Mouse (Mus musculus) neural tube, embryonic 12.5 days (tissue): ENCODE results near the gene Oosp1. TPM values are rescaled to one million over a fixed set of nuclear protein-coding genes. Genes with fewer than 3 reads are reported as not detected.

Experiments
- ATAC-seq: fragments of 200-750 bp; cut with Nextera tagmentation; 2 replicates; pipeline ENCODE4 v1.8.0; 2017; ENCODE audit warnings: low read depth, mild to moderate bottlenecking, moderate TSS enrichment, moderate library complexity; ENCODE audit not compliant: low FRiP score
- H3K27ac ChIP-seq: fragments of 300-500 bp; sonication (generic); 2 replicates; pipeline ENCODE4 v1.5.1; 2016
- H3K27me3 ChIP-seq: fragments of 300-500 bp; sonication (generic); replicated peaks from 2 replicates; pipeline ENCODE4 v1.6.1; 2016; ENCODE audit warnings: mild to moderate bottlenecking
- H3K36me3 ChIP-seq: fragments of 300-500 bp; sonication (generic); 2 replicates; pipeline ENCODE4 v1.6.1; 2016; ENCODE audit warnings: mild to moderate bottlenecking
- H3K4me1 ChIP-seq: fragments of 300-500 bp; sonication (generic); 2 replicates; pipeline ENCODE4 v1.6.1; 2016
- H3K4me2 ChIP-seq: fragments of 300-500 bp; sonication (generic); replicated peaks from 2 replicates; pipeline ENCODE4 v1.6.1; 2016; ENCODE audit warnings: mild to moderate bottlenecking
- H3K4me3 ChIP-seq: fragments of 300-500 bp; sonication (generic); 2 replicates; pipeline ENCODE4 v1.5.1; 2016
- H3K9ac ChIP-seq: fragments of 300-500 bp; sonication (generic); 2 replicates; pipeline ENCODE4 v1.6.1; 2016; ENCODE audit warnings: mild to moderate bottlenecking
- H3K9me3 ChIP-seq: fragments of 300-500 bp; sonication (generic); 2 replicates; pipeline ENCODE4 v1.6.1; 2016; ENCODE audit warnings: mild to moderate bottlenecking
- WGBS: fragments of 180-500 bp; shearing (Covaris S2); methylation state at CpG from one replicate; pipeline ENCODE4 v1.1.7; 2016; 5-methylcytosine and 5-hydroxymethylcytosine counted together
- polyA plus RNA-seq: library from polyadenylated mRNA; unstranded; fragments of >200 nt; fragmentation: Nextera tagmentation; extraction: Ambion mirVana; gene quantifications from 2 replicates; pipeline ENCODE4 v1.2.1, GENCODE M21; 2016

The Oosp1 gene
- not detected in 2 replicates for polyA plus RNA-seq

DNA sequence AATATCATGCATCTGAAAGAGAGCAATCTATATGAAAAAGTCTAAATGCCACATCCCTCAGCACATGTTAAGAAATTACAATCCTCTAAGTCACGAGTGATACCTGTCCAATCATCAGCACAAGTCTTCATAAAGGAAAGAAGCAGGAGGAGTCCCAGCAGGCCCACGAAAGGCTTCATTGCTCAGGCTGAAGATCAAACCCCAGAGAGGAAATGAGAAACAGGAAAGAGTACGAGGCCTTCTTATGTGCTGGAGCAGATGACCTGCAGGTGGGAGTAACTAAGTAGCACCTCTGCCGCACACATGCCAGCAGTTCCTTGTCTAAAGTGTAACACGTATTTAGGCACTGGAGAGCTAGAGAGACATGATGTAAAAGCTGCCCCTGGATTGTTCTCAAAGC lies at the start of gene Oosp1:
Gene Oosp1, minus strand, starts transcription at position 312 of the 400 bp plus-strand sequence.
- 67% methylated on average over 5 of the region's 5 CpGs for WGBS
- Histone ChIP-seq H3K9me3 (no peaks in the 10 kb centered on the region), H3K4me2 (no peak within 1 kb of the TSS), H3K27ac (no peak within 1 kb of the TSS), H3K9ac (no peak within 1 kb of the TSS), H3K36me3 (no peaks in the 10 kb centered on the region), H3K4me1 (no peaks in the 10 kb centered on the region), H3K4me3 (no peak within 1 kb of the TSS), H3K27me3 (no peaks in the 10 kb centered on the region)
- ATAC-seq, result no peak

DNA sequence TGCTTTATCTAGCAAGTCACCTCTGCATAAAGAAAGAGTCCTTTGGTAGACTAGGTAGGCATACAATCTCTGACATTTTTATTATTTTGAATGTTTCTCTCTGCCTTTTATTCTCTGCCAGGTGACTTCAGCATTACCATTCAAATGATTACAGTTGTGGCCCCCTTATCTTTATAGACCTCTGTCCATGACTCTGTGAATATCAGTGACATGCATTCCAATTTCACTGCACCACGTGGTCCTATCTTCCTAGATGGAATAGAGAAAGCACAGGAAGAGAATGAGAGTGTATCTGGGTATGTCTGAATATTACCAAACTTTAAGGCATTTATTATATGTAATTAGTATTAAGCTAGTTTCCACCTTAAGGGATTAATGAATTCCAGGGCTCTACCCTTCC lies 45.5 kb upstream of the Oosp1 start:
- 57% methylated on average over 1 of the region's 1 CpGs for WGBS
- no peaks in the 10 kb centered on the region for H3K27me3 ChIP-seq
- H3K9ac ChIP-seq, result no peak overlapping the region
- H3K9me3 ChIP-seq, result no peaks in the 10 kb centered on the region
- no peaks in the 10 kb centered on the region for H3K4me1 ChIP-seq
- no peak overlapping the region for H3K4me2 ChIP-seq
- no peaks in the 10 kb centered on the region for H3K36me3 ChIP-seq
- H3K27ac ChIP-seq, result no peak overlapping the region
- ATAC-seq, result no peak
- H3K4me3 ChIP-seq, result no peak overlapping the region

DNA sequence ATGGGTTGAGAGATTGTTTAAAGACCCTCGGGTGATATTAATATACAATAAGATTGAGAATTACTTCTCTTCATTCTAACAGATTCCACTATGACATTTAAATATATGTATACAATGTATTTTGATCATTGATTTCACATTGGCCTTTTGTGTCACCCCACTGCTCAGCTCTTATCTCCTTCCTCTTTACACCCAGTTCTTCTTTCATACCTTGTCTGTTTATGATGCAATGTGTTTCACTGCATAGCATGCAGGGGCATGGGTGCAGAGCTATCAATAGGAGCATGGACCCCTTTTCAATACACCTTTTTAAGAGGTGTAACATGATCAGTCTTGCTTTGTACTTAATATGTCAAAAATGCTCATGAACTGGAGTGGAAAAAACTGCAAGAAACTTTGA lies 39.3 kb upstream of the Oosp1 start:
- H3K9ac ChIP-seq, result no peak overlapping the region

DNA sequence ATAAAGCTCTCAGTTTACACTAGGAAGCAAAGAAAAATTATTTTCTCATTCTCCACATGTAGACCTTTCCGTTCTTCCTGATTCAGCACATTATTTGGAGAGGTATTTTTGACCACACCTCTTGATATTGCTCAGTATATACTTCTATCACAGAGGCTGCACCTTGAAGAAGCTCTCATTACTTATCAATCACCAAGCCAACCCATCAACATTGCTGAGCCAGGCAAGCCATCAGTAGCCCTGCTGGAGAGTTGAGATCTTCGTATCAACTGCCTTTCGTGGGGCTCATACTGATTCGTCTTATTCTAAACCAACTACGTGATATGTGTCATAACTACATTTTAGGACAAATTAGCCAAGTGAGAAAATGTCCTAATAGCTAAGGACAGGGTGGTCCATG lies 36.4 kb upstream of the Oosp1 start:
- H3K9me3 ChIP-seq, result no peaks in the 10 kb centered on the region
- no peak overlapping the region for H3K4me2 ChIP-seq
- H3K27ac ChIP-seq, result no peak overlapping the region
- no peak for ATAC-seq
- no peak overlapping the region for H3K4me3 ChIP-seq
- no peaks in the 10 kb centered on the region for H3K4me1 ChIP-seq
- H3K9ac ChIP-seq, result no peak overlapping the region
- 88% methylated on average over 5 of the region's 5 CpGs for WGBS
- no peaks in the 10 kb centered on the region for H3K27me3 ChIP-seq
- no peaks in the 10 kb centered on the region for H3K36me3 ChIP-seq

More for the DNA sequence above, 39.3 kb upstream of the Oosp1 start:
- Histone ChIP-seq H3K9me3 (no peaks in the 10 kb centered on the region), H3K4me2 (no peak overlapping the region), H3K27me3 (no peaks in the 10 kb centered on the region), H3K36me3 (no peaks in the 10 kb centered on the region), H3K4me1 (no peaks in the 10 kb centered on the region), H3K4me3 (no peak overlapping the region), H3K27ac (no peak overlapping the region)
- WGBS, result 87% methylated on average over 1 of the region's 1 CpGs
- no peak for ATAC-seq

DNA sequence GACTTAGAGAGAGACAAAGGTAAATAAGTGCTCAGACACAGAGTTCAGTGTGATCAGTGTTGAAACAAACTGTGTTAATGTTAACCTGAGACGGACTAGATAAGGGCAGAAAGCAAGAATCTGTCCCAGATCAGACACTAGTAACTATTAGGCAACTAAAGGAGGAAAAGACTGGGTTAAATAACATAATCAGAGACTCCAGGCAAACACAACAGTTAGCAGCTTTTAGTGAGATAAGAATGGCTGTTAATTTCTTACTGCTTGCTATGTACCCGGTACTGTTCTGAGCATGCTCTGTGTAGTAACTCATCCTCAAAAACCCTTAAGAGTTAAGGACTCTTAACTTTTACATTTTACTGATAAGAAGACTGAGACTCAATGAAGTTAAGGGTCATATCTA lies 35.0 kb upstream of the Oosp1 start:
- Histone ChIP-seq H3K9me3 (no peaks in the 10 kb centered on the region), H3K4me3 (no peak overlapping the region), H3K27ac (no peak overlapping the region), H3K9ac (no peak overlapping the region), H3K4me2 (no peak overlapping the region), H3K27me3 (no peaks in the 10 kb centered on the region), H3K4me1 (no peaks in the 10 kb centered on the region), H3K36me3 (no peaks in the 10 kb centered on the region)
- ATAC-seq, result no peak
- 89% methylated on average over 2 of the region's 2 CpGs for WGBS

DNA sequence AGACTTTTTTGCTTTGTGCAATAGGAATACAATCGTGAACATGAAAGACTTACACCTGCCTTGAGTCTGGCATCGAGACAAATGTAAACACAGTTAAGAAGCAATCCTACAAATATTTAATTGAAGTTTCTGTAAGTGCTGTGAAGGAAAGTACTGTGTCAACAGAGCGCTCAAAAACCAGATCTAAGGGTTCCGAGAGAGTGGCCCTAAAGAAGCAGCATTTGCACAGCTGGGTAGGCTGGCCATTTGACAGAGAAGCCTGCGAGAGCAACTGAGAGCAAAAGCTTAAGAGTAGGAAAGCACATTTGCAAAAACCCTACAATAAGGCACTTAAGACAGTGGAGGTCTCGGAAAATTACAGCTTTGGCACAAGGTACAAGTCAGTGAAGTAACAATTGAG lies 33.3 kb upstream of the Oosp1 start:
- no peaks in the 10 kb centered on the region for H3K27me3 ChIP-seq
- WGBS, result 82% methylated on average over 6 of the region's 6 CpGs

DNA sequence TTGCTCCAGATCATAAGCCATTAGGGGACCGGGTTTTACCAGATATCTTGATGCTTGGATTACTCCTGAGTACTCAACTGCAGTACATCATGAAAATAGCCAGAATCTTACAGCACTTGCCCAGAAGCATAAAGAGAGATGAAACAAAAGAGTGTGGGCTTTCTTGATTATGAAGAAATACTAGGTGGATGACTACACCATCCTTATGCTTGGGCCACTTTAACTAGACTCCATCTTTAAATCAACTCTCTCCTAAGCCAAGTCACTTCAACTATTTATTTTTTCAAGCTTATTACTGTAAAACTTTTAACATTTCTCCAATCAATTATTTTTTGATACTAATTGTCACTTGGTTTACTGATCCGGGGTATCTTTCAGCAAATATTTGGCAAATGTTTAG lies 32.9 kb upstream of the Oosp1 start:
- no peaks in the 10 kb centered on the region for H3K27me3 ChIP-seq
- H3K4me3 ChIP-seq, result no peak overlapping the region
- H3K9ac ChIP-seq, result no peak overlapping the region
- no peaks in the 10 kb centered on the region for H3K9me3 ChIP-seq
- no peak overlapping the region for H3K27ac ChIP-seq
- 92% methylated on average over 2 of the region's 2 CpGs for WGBS
- no peaks in the 10 kb centered on the region for H3K4me1 ChIP-seq
- H3K4me2 ChIP-seq, result no peak overlapping the region
- ATAC-seq, result no peak
- H3K36me3 ChIP-seq, result no peaks in the 10 kb centered on the region

More for the DNA sequence above, 33.3 kb upstream of the Oosp1 start:
- Histone ChIP-seq H3K4me1 (no peaks in the 10 kb centered on the region), H3K9ac (no peak overlapping the region), H3K27ac (no peak overlapping the region), H3K4me2 (no peak overlapping the region), H3K9me3 (no peaks in the 10 kb centered on the region), H3K4me3 (no peak overlapping the region), H3K36me3 (no peaks in the 10 kb centered on the region)
- ATAC-seq, result no peak

DNA sequence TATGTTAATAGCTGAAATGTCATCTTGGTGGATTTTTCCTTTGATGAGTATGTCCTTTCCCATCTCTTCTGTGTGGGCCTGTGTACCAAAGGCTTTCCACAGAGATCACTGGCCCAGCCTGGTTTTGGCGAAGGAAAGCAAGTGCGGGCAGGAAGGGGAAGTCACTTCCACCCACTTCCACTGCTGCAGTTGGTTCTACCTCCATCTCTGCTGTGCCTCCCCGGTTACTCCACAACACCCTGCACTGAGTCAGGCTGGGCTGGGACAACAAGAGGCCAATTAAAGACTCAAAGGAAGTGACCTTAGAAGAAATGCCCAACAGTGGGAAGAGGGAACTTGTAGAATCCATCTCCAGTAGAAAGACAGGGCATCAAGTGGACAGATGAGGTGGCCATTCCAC lies 29.1 kb upstream of the Oosp1 start:
- Histone ChIP-seq H3K9ac (no peak overlapping the region), H3K4me1 (no peaks in the 10 kb centered on the region), H3K4me2 (no peak overlapping the region), H3K27me3 (no peaks in the 10 kb centered on the region), H3K27ac (no peak overlapping the region), H3K4me3 (no peak overlapping the region), H3K9me3 (no peaks in the 10 kb centered on the region), H3K36me3 (no peaks in the 10 kb centered on the region)
- 91% methylated on average over 3 of the region's 3 CpGs for WGBS
- no peak for ATAC-seq

DNA sequence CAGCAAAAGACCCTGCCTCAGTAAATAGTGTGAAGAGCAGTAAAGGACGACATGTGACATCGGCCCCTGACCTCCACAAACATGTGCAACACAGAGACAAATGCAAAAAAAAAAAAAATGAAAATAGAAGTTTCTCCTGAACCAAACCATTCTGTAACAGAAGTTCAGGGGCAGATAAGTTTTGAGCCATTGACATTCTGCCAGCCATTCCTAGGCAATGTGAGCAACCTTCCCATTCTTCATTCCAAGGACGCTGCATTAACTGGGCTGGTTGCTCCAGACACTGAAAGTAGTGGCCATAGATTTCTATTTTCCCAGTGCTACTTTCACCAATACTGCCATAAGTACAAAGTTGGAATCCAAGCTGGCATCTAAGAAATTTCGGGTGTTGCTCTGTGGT lies 21.5 kb upstream of the Oosp1 start:
- H3K36me3 ChIP-seq, result no peaks in the 10 kb centered on the region
- no peak overlapping the region for H3K4me2 ChIP-seq
- ATAC-seq, result no peak
- no peaks in the 10 kb centered on the region for H3K9me3 ChIP-seq
- H3K4me3 ChIP-seq, result no peak overlapping the region
- 83% methylated on average over 4 of the region's 4 CpGs for WGBS
- no peak overlapping the region for H3K27ac ChIP-seq
- H3K4me1 ChIP-seq, result no peaks in the 10 kb centered on the region
- H3K9ac ChIP-seq, result no peak overlapping the region
- H3K27me3 ChIP-seq, result no peaks in the 10 kb centered on the region

DNA sequence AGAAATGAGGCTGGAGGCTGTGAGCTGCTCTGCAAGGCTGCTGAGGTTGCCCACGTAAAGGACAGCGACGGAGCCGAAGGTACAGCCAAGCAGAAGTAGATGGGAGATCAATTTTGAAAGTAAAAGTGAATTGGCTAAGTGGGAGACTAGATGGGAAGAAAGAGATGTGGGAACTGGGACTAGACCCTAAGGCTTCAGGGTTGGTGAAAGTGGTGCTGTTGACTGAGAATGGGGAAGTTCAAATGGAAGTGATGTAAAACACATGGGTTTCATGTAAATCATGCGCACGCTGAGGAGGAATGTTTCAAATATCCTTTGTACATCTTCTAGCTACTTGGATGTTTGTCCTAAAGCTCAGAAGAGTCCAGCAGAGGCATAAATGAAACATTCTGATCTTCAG lies 7.4 kb upstream of the Oosp1 start:
- no peak overlapping the region for H3K27ac ChIP-seq
- no peak overlapping the region for H3K4me2 ChIP-seq
- H3K27me3 ChIP-seq, result no peaks in the 10 kb centered on the region
- no peaks in the 10 kb centered on the region for H3K4me1 ChIP-seq
- H3K4me3 ChIP-seq, result no peak overlapping the region
- H3K9ac ChIP-seq, result no peak overlapping the region
- no peaks in the 10 kb centered on the region for H3K9me3 ChIP-seq
- no peak for ATAC-seq
- 96% methylated on average over 6 of the region's 6 CpGs for WGBS
- no peaks in the 10 kb centered on the region for H3K36me3 ChIP-seq

DNA sequence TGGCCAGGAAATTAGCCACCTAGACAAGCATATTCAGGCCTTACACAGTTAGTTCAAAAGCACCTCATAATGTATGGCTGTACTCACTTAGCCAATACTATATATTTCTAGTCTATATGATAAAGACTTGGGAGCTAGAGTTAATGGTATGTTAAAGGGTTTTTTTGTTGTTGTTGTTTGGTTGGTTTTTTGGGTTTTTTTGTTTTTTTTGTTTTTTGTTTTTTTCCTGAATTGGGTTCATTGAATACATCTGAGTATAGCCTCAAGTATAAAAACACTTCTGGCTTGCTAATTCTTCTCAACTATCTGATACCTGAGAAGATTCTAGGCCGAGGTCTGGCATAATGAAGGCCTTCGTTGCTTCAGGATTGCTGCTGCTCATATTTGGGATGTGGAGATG lies 5.8 kb upstream of the Oosp1 start, which contains the start of gene Oosp3:
Gene Oosp3, plus strand, starts transcription at position 301 of the 400 bp plus-strand sequence.
- Histone ChIP-seq H3K4me3 (no peak within 1 kb of the TSS), H3K27ac (no peak within 1 kb of the TSS), H3K9ac (no peak within 1 kb of the TSS)

DNA sequence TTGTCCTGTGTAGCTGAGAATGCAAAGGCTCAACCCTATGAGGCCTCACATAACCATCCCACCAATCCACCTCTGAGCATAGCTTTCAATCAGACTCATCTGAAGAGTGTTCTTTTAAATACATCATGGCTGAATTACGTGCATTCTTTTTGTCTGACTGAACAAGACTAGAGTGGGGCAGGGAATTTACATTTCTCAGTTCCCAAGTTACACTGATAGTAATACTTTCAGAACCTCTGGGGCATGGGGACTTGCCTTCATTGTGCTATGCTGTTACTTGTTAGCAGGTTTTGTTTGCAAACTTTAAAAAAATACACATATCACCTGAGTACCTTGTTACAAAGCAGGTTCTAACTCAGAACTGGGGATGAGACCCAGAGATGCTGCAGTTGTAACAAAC lies 504 bp upstream of the Oosp1 start:
- WGBS, result 67% methylated on average over 1 of the region's 1 CpGs
- no peak overlapping the region for H3K4me2 ChIP-seq
- no peaks in the 10 kb centered on the region for H3K9me3 ChIP-seq

More for the DNA sequence above, 5.8 kb upstream of the Oosp1 start, which contains the start of gene Oosp3:
- no peaks in the 10 kb centered on the region for H3K9me3 ChIP-seq
- no peak for ATAC-seq
- WGBS, result 81% methylated on average over 2 of the region's 2 CpGs
- no peak within 1 kb of the TSS for H3K4me2 ChIP-seq
- H3K36me3 ChIP-seq, result no peaks in the 10 kb centered on the region
- H3K27me3 ChIP-seq, result no peaks in the 10 kb centered on the region
- H3K4me1 ChIP-seq, result no peaks in the 10 kb centered on the region

DNA sequence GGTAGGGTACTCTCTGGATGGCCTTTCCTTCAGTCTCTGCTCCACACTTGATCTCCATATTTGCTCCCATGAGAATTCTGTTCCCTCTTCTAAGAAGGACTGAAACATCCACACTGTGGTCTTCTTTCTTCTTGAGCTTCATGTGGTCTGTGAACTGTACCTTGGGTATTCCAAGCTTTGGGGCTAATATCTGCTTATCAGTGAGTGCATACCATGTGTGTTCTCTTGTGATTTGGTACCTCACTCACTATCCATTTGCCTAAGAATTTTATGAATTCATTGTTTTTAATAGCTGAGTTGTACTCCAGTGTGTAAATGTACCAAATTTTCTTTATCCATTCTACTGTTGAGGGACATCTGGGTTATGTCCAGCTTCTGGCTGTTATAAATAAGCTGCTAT lies 29.4 kb downstream of the Oosp1 start:
- H3K27me3 ChIP-seq, result no peaks in the 10 kb centered on the region
- no peak overlapping the region for H3K9ac ChIP-seq
- H3K9me3 ChIP-seq, result no peaks in the 10 kb centered on the region
- H3K36me3 ChIP-seq, result no peaks in the 10 kb centered on the region
- ATAC-seq, result no peak
- H3K4me2 ChIP-seq, result no peak overlapping the region
- no peak overlapping the region for H3K4me3 ChIP-seq
- no peaks in the 10 kb centered on the region for H3K4me1 ChIP-seq
- H3K27ac ChIP-seq, result no peak overlapping the region

More for the DNA sequence above, 504 bp upstream of the Oosp1 start:
- ATAC-seq, result no peak
- Histone ChIP-seq H3K4me1 (no peaks in the 10 kb centered on the region), H3K9ac (no peak overlapping the region), H3K27ac (no peak overlapping the region), H3K36me3 (no peaks in the 10 kb centered on the region), H3K27me3 (no peaks in the 10 kb centered on the region), H3K4me3 (no peak overlapping the region)
